Mouse (Mus musculus) liver, embryonic 12.5 days (tissue): ENCODE results near the gene Stk33. TPM values are rescaled to one million over a fixed set of nuclear protein-coding genes. Genes with fewer than 3 reads are reported as not detected.
"Not testable (repeated sequence)": the region's sequence is repeated elsewhere in the genome, so short reads cannot be mapped to it uniquely, and the experiment has no call there.

Experiments used
- ATAC-seq: fragments of 200-750 bp; cut with Nextera tagmentation; 2 replicates; pipeline ENCODE4 v1.8.0; 2017; ENCODE audit warnings: moderate number of reproducible peaks, mild to moderate bottlenecking, moderate library complexity
- H3K27ac ChIP-seq: fragments of 300-500 bp; sonication (generic); 2 replicates; pipeline ENCODE4 v1.5.1; 2016; ENCODE audit warnings: mild to moderate bottlenecking
- H3K27me3 ChIP-seq: fragments of 300-500 bp; sonication (generic); replicated peaks from 2 replicates; pipeline ENCODE4 v1.6.1; 2016; ENCODE audit warnings: mild to moderate bottlenecking, moderate library complexity
- H3K36me3 ChIP-seq: fragments of 300-500 bp; sonication (generic); 2 replicates; pipeline ENCODE4 v1.6.1; 2016; ENCODE audit warnings: mild to moderate bottlenecking, moderate library complexity
- H3K4me1 ChIP-seq: fragments of 300-500 bp; sonication (generic); 2 replicates; pipeline ENCODE4 v1.6.1; 2016
- H3K4me2 ChIP-seq: fragments of 300-500 bp; sonication (generic); 2 replicates; pipeline ENCODE4 v1.6.1; 2016; ENCODE audit warnings: mild to moderate bottlenecking, moderate library complexity
- H3K4me3 ChIP-seq: fragments of 300-500 bp; sonication (generic); 2 replicates; pipeline ENCODE4 v1.5.1; 2016; ENCODE audit warnings: mild to moderate bottlenecking, moderate library complexity
- H3K9ac ChIP-seq: fragments of 300-500 bp; sonication (generic); 2 replicates; pipeline ENCODE4 v1.6.1; 2016; ENCODE audit warnings: mild to moderate bottlenecking, moderate library complexity
- H3K9me3 ChIP-seq: fragments of 300-500 bp; sonication (generic); replicated peaks from 2 replicates; pipeline ENCODE4 v1.6.1; 2016; ENCODE audit warnings: mild to moderate bottlenecking, moderate library complexity
- WGBS: fragments of 180-500 bp; shearing (Covaris S2); methylation state at CpG from one replicate; pipeline ENCODE4 v1.1.7; 2016; ENCODE audit not compliant: insufficient replicate concordance; 5-methylcytosine and 5-hydroxymethylcytosine counted together
- polyA plus RNA-seq: library from polyadenylated mRNA; unstranded; fragments of >200 nt; fragmentation: Nextera tagmentation; extraction: Ambion mirVana; gene quantifications from 2 replicates; pipeline ENCODE4 v1.2.1, GENCODE M21; 2016

Stk33 gene
- polyA plus RNA-seq, 1 experiment from 2014 or later = not detected

- Histone ChIP-seq H3K4me3 (no peak overlapping the region), H3K27ac (no peak overlapping the region), H3K36me3 (no peaks in the 10 kb centered on the region), H3K9me3 (no peaks in the 10 kb centered on the region), H3K9ac (no peak overlapping the region), H3K4me2 (no peak overlapping the region), H3K27me3 (peaks cover 14% of the 10 kb centered on the region), H3K4me1 (no peaks in the 10 kb centered on the region)
- 11% methylated on average over 6 of the region's 6 CpGs for WGBS
- ATAC-seq = no peak
Observed at GRCm38 (mm10) chr7:109445012-109445411, 6.1 kb upstream of the Stk33 start.

GRCm38 (mm10) chr7:109442739-109443138, 3.9 kb upstream of the Stk33 start:
- Histone ChIP-seq H3K9me3 (no peaks in the 10 kb centered on the region), H3K27ac (no peak overlapping the region), H3K4me1 (peaks cover 10% of the 10 kb centered on the region; the same call in 1 of the 2 replicates), H3K4me3 (no peak overlapping the region), H3K9ac (no peak overlapping the region), H3K4me2 (no peak overlapping the region), H3K36me3 (no peaks in the 10 kb centered on the region), H3K27me3 (peaks cover 36% of the 10 kb centered on the region)
- 63% methylated on average over 5 of the region's 5 CpGs for WGBS
- ATAC-seq = no peak

- ATAC-seq = no peak
- peaks cover 10% of the 10 kb centered on the region; the same call in 1 of the 2 replicates for H3K4me1 ChIP-seq
- no peak overlapping the region for H3K4me3 ChIP-seq
- no peak overlapping the region for H3K4me2 ChIP-seq
- no peaks in the 10 kb centered on the region for H3K36me3 ChIP-seq
- H3K9ac ChIP-seq = no peak overlapping the region
- H3K27me3 ChIP-seq = peaks cover 50% of the 10 kb centered on the region
- H3K27ac ChIP-seq = no peak overlapping the region
- H3K9me3 ChIP-seq = no peaks in the 10 kb centered on the region
- WGBS = 74% methylated on average over 9 of the region's 9 CpGs
Observed at GRCm38 (mm10) chr7:109440697-109441269, 1.9 kb upstream of the Stk33 start.

- Histone ChIP-seq H3K9me3 (no peaks in the 10 kb centered on the region), H3K4me1 (no peaks in the 10 kb centered on the region), H3K9ac (no peak overlapping the region), H3K36me3 (no peaks in the 10 kb centered on the region), H3K27ac (no peak overlapping the region), H3K27me3 (0 out of 2 replicates have a peak, but pooled peaks cover 9% of the 10 kb centered on the region), H3K4me3 (no peak overlapping the region), H3K4me2 (no peak overlapping the region)
- ATAC-seq = no peak
- WGBS = 48% methylated on average over 3 of the region's 3 CpGs
Observed at GRCm38 (mm10) chr7:109424422-109425159, 14.3 kb downstream of the Stk33 start.

GRCm38 (mm10) chr7:109422803-109423202, 16.1 kb downstream of the Stk33 start:
- no peak for ATAC-seq
- Histone ChIP-seq H3K4me1 (no peaks in the 10 kb centered on the region), H3K9ac (no peak overlapping the region), H3K36me3 (no peaks in the 10 kb centered on the region), H3K27ac (no peak overlapping the region), H3K4me2 (no peak overlapping the region), H3K4me3 (no peak overlapping the region), H3K9me3 (no peaks in the 10 kb centered on the region), H3K27me3 (0 out of 2 replicates have a peak, but pooled peaks cover 9% of the 10 kb centered on the region)
- 64% methylated on average over 8 of the region's 8 CpGs for WGBS

- no peaks in the 10 kb centered on the region for H3K36me3 ChIP-seq
- no peaks in the 10 kb centered on the region for H3K4me1 ChIP-seq
- H3K9ac ChIP-seq = no peak overlapping the region
- no peak overlapping the region for H3K4me3 ChIP-seq
- ATAC-seq = no peak
- no peak overlapping the region for H3K27ac ChIP-seq
- 60% methylated on average over 7 of the region's 7 CpGs for WGBS
- 0 out of 2 replicates have a peak, but pooled peaks cover 3% of the 10 kb centered on the region for H3K27me3 ChIP-seq
- no peaks in the 10 kb centered on the region for H3K9me3 ChIP-seq
- H3K4me2 ChIP-seq = no peak overlapping the region
Observed at GRCm38 (mm10) chr7:109405491-109405890, 33.4 kb downstream of the Stk33 start.

- no peaks in the 10 kb centered on the region for H3K9me3 ChIP-seq
- H3K4me2 ChIP-seq = no peak overlapping the region
- no peak overlapping the region for H3K9ac ChIP-seq
- WGBS = 43% methylated on average over 3 of the region's 3 CpGs
- no peaks in the 10 kb centered on the region for H3K36me3 ChIP-seq
- H3K27ac ChIP-seq = no peak overlapping the region
- H3K4me3 ChIP-seq = no peak overlapping the region
- no peaks in the 10 kb centered on the region for H3K4me1 ChIP-seq
- no peaks in the 10 kb centered on the region for H3K27me3 ChIP-seq
- ATAC-seq = no peak
Observed at GRCm38 (mm10) chr7:109399299-109399698, 39.6 kb downstream of the Stk33 start.

GRCm38 (mm10) chr7:109381131-109381530, 57.8 kb downstream of the Stk33 start:
- 41% methylated on average over 1 of the region's 1 CpGs for WGBS

GRCm38 (mm10) chr7:109373556-109373955, 65.3 kb downstream of the Stk33 start:
- not testable (repeated sequence) for H3K27me3 ChIP-seq, H3K4me2 ChIP-seq, H3K27ac ChIP-seq, ATAC-seq, H3K4me3 ChIP-seq, H3K9me3 ChIP-seq, H3K9ac ChIP-seq, H3K4me1 ChIP-seq, H3K36me3 ChIP-seq
- 64% methylated on average over 6 of the region's 6 CpGs for WGBS

More at GRCm38 (mm10) chr7:109381131-109381530, 57.8 kb downstream of the Stk33 start:
- H3K27ac ChIP-seq = no peak overlapping the region
- no peak overlapping the region for H3K9ac ChIP-seq
- no peaks in the 10 kb centered on the region for H3K4me1 ChIP-seq
- ATAC-seq = no peak
- H3K4me2 ChIP-seq = no peak overlapping the region
- no peaks in the 10 kb centered on the region for H3K36me3 ChIP-seq
- H3K9me3 ChIP-seq = no peaks in the 10 kb centered on the region
- H3K27me3 ChIP-seq = no peaks in the 10 kb centered on the region
- H3K4me3 ChIP-seq = no peak overlapping the region

- Histone ChIP-seq H3K4me1 (no peaks in the 10 kb centered on the region), H3K27me3 (no peaks in the 10 kb centered on the region), H3K4me2 (no peak overlapping the region), H3K4me3 (no peak overlapping the region), H3K9ac (no peak overlapping the region), H3K36me3 (no peaks in the 10 kb centered on the region), H3K9me3 (no peaks in the 10 kb centered on the region), H3K27ac (no peak overlapping the region)
- WGBS = 62% methylated on average over 5 of the region's 5 CpGs
- no peak for ATAC-seq
Observed at GRCm38 (mm10) chr7:109358435-109359187, 80.3 kb downstream of the Stk33 start.

GRCm38 (mm10) chr7:109357877-109358276, 81.0 kb downstream of the Stk33 start:
- Histone ChIP-seq H3K27me3 (no peaks in the 10 kb centered on the region), H3K4me1 (no peaks in the 10 kb centered on the region), H3K9me3 (no peaks in the 10 kb centered on the region), H3K9ac (no peak overlapping the region), H3K4me2 (no peak overlapping the region), H3K4me3 (no peak overlapping the region), H3K27ac (no peak overlapping the region), H3K36me3 (no peaks in the 10 kb centered on the region)
- ATAC-seq = no peak
- 49% methylated on average over 1 of the region's 1 CpGs for WGBS

GRCm38 (mm10) chr7:109347241-109347640, 91.6 kb downstream of the Stk33 start:
- no peak overlapping the region for H3K27ac ChIP-seq
- no peak overlapping the region for H3K4me3 ChIP-seq
- no peak for ATAC-seq
- no peaks in the 10 kb centered on the region for H3K36me3 ChIP-seq
- H3K4me1 ChIP-seq = no peaks in the 10 kb centered on the region
- H3K27me3 ChIP-seq = no peaks in the 10 kb centered on the region
- no peak overlapping the region for H3K4me2 ChIP-seq
- 67% methylated on average over 3 of the region's 3 CpGs for WGBS
- H3K9me3 ChIP-seq = no peaks in the 10 kb centered on the region
- H3K9ac ChIP-seq = no peak overlapping the region
